Mouse (Mus musculus) adrenal gland, adult 18-20 months (tissue): Measurements from ENCODE around the gene Insl6. TPM values are rescaled to one million over a fixed set of nuclear protein-coding genes. Genes with fewer than 3 reads are reported as not detected.

Experiments
- DNase-seq, 2 experiments: peaks; one replicate each; pipeline ENCODE4 v3.0.0; 2021 to 2022; ENCODE audit warnings: low spot score in 2 of 2
- total RNA-seq, 2 experiments: library from RNA; stranded (reverse); gene quantifications; 1 replicate in 1 of 2; 2 replicates in 1 of 2; pipeline ENCODE4 v1.2.3; 2021

Gene Insl6
- total RNA-seq, 2 experiments from 2014 or later, result 0.76 to 1.5 TPM

DNA sequence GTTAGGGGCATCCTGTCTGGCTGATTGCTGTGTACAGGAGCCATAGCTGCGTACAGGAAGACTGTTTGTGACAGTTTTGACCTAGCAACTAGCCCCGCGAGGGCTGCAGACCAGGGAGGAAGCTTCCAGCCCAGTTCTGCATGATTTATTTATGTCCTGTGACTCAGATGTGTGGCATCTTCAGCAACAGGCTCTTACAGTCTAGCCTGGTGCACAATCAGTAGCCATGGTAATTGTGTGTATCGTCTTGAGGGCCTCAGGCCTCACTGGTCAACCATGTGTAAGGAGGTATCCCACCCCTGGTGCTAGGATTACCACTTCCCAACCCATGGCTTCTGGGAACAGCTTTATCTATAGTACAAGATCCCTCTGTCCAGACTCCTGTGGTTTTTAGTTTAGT is 32.6 kb downstream of the Insl6 start:
- no peak for DNase-seq

DNA sequence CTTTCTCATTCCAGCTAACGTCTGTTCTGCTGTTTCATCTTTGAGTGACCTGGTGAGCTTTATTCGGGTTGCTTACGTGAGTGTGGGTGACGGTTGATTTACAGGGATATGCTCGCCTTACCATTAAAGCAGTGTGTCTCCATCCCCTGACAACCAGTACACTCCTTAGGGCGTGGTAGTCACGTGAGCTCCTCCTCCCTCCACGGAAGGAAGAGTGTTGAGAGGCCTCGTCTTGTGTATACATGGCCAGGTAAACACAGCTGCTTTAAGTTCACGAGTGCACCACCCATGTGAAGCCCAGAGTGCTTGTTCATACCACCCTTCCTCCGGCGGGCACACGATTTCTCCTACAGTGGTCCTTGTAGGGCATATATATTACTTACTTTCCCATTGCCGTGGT is 33.6 kb downstream of the Insl6 start:
- DNase-seq, result no peak

DNA sequence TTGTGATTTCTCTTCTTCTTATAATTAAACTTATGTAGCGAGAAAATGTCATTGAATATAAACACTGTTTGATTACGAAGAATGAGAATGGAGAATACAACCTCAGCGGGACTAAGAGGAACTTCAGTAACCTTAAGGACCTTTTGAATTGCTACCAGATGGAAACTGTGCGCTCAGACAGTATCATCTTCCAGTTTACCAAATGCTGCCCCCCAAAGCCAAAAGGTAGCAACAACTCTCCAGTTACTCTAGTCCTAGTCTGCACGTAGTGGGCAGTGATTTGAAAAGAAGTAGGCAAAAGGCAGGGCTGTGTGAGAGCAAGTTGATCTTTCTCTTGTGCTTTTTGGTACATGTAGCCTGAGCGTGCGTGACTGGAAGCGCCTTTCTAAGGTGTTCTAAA is 37.3 kb downstream of the Insl6 start:
- DNase-seq, result no peak

DNA sequence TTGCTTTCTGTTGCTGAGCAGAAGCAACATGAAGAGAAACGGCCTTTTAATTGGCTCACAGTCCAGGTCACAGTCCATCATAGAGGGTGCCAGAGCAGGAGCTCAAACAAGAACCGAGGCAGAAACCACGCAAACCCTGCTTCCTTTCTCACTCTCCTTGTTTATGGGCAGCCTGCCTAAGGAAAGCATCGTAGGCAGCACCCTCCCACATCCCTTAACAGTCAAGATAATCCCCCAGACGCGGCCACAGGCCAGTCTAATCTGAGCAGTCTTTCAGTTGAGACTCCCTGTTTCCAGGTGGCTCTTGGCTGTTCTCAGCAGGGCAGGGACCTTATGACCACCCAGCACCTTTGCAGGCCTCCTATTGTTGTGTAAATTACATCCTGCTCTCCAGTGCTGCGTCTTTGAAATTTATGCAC is 39.7 kb downstream of the Insl6 start:
- no peak for DNase-seq

DNA sequence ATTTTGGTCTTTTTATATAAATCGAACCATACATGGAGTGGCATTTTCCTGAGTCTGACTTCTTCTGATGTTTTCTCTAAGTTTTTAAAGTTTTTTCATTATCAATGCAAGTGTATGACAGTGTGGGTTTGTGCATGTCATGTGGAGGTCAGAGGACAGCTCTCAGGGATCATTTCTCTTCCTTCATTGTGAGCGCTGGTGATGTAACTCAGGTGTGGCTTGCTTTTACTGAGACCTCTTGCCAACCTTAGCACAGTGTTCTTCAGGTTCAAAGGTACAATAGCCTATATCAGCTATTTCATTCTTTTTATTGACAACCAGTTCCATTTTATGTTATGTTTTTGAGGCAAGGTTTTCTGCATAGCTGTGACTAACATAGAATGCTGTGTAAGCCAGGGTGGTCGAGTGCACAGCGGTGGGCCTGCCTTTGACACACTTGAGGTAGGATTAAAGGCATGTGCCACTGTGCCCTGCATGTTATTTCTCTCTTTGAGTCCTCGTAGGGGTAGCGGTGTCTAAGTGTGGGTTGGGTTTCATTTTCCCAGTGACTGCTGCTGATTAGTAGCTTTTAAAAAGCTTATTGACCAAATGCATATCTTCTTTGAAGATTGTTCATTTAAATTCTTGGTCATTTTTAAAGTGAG is 46.1 kb downstream of the Insl6 start:
- no peak for DNase-seq

DNA sequence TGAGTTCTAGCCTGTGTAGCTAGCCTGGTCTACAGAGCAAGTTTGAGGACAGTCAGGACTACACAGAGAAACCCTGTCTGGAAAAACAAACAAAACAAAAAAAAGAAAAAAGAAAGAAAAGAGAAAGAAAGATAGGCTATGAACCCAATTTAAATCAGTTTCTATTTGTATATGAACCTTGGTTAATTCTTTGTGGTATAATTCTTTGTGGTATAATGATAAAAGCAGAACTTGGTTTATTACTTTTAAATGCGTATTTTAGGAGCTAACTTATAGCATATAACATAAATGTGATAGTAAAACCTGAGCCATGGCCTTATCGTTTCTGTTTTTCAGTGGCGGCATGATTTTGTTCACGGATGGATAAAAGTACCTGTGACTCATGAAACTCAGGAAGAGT is 48.7 kb downstream of the Insl6 start:
- DNase-seq, result no peak

DNA sequence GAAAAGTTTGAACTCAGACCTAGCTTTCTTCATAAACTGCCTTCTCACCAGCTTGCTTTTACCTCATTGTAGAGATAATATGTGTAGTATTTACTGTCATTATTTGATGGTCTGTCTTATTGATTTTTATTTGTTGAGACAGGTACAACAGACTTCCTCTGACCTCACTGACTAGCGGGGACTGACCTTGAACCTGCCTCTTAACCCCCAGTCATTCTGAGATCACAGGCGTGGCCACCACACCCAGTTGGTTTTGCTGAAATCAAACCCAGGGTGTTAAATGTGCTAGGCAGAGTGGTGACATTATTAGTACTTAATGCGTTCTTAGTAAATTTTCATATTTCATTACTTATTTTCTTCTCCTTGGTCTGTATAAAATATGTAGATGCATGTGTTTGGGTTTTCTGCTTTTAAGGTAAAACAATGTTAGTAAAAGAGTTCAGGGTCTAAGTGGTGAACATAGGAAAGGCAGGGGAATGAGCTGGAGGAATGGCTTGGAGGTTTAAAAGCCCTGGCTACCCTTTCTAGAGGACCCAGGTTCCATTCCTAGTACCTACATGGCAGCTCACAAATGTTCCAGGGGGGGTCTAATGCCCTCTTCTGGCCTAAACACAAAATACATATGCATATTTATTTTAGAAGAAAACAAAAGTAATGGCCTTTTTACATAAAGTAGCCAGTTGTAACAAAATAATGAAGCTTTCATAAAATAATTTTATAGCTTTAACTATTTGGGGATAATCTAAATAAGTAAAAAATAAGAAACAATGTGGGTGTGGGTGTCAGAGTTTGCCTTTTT is 52.9 kb downstream of the Insl6 start:
- DNase-seq, result no peak

Other genes starting within 250 kb of the Insl6 start
- 10 to 100 TPM; 18.5 to 28.8 TPM for gene Rcl1, start 224.0 kb downstream of the Insl6 start, total RNA-seq
- gene Jak2, start 73.5 kb downstream of the Insl6 start, total RNA-seq, result 10 to 100 TPM; 13.0 to 18.2 TPM
- not detected for gene Rln1, start 9.3 kb upstream of the Insl6 start, total RNA-seq
- gene Plgrkt, start 42.0 kb upstream of the Insl6 start, total RNA-seq, result 10 to 100 TPM; 47.6 to 49.4 TPM
- gene Cd274, start 42.1 kb upstream of the Insl6 start, total RNA-seq, result 1 to 10 TPM; 4.7 to 5.1 TPM
- not detected for gene Pdcd1lg2, start 85.6 kb upstream of the Insl6 start, total RNA-seq
- 10 to 100 TPM; 30.2 to 34.3 TPM for gene Ric1, start 196.9 kb upstream of the Insl6 start, total RNA-seq